Mouse (Mus musculus) kidney, adult 2 months (tissue): ENCODE data around the gene Fgf15. TPM values are rescaled to one million over a fixed set of nuclear protein-coding genes. Genes with fewer than 3 reads are reported as not detected.

Experiments used
- DNase-seq: peaks from one replicate; pipeline ENCODE4 v3.0.0; 2021
- H3K27ac ChIP-seq: fragments of 200-500 bp; 2 replicates; pipeline ENCODE4 v1.5.1; 2012; ENCODE audit warnings: low read depth, low read length, control low read depth, inconsistent platforms; ENCODE audit not compliant: insufficient read depth
- H3K27me3 ChIP-seq: fragments of 200-500 bp; replicated peaks from 2 replicates; pipeline ENCODE4 v1.6.1; 2012; ENCODE audit warnings: mild to moderate bottlenecking, moderate library complexity, low read length, inconsistent platforms; ENCODE audit not compliant: control insufficient read depth, insufficient read depth
- H3K36me3 ChIP-seq: fragments of 200-500 bp; 2 replicates; pipeline ENCODE4 v1.6.1; 2012; ENCODE audit warnings: mild to moderate bottlenecking, moderate library complexity, low read length, inconsistent platforms; ENCODE audit not compliant: control insufficient read depth, insufficient read depth
- H3K4me1 ChIP-seq: fragments of 200-500 bp; 2 replicates; pipeline ENCODE4 v1.6.1; 2011; ENCODE audit warnings: low read length; ENCODE audit not compliant: control insufficient read depth, insufficient read depth
- H3K4me3 ChIP-seq: fragments of 200-500 bp; 2 replicates; pipeline ENCODE4 v1.5.1; 2011; ENCODE audit warnings: mild to moderate bottlenecking, low read depth, low read length, control low read depth; ENCODE audit not compliant: insufficient read depth
- CTCF ChIP-seq: fragments of 200-500 bp; conservative IDR thresholded peaks from 2 replicates; pipeline ENCODE4 v1.5.1; 2011; ENCODE audit warnings: low read depth, mild to moderate bottlenecking, control low read depth, low read length, moderate library complexity, mixed read lengths; ENCODE audit not compliant: insufficient read depth, insufficient read length
- POLR2A ChIP-seq: fragments of 200-500 bp; IDR thresholded peaks from one replicate; pipeline ENCODE4 v1.6.1; 2011; ENCODE audit warnings: low read depth, low read length, control low read depth
- WGBS: fragments of 180-500 bp; shearing (Covaris S2); methylation state at CpG from one replicate; pipeline ENCODE4 v1.1.7; 2018; 5-methylcytosine and 5-hydroxymethylcytosine counted together
- polyA plus RNA-seq: library from polyadenylated mRNA; depleted of rRNA; stranded (reverse); fragments of >200 nt; gene quantifications from 2 replicates; pipeline ENCODE4 v1.2.3, GENCODE M21; 2012

Fgf15 gene
- polyA plus RNA-seq, 1 experiment: not detected

DNA sequence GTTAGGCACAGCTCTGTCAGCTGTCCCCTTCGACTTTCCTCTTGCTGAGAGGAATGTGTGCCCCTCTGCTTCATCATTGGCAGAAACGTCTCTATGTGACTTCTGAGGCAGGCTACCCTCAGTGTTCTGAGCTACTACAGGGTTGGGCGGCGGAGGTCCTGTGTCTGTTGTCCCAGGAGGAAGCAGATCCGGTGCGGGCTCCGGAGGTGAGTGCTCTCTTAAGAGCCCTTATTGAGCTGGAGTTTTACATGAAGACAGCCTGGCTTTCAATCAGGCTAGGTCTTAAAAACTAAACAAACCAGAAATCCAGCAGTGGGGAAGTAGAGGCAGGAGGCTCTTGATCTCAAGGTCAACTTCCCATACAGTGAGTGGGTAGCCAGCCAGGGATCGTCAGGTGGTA is 28.7 kb upstream of the Fgf15 start:
- H3K36me3 ChIP-seq: no peaks in the 10 kb centered on the region
- no peak for DNase-seq
- no peaks in the 10 kb centered on the region for H3K27me3 ChIP-seq
- TF ChIP-seq CTCF (no peak), POLR2A (no peak)
- H3K27ac ChIP-seq: no peak overlapping the region
- no peak overlapping the region for H3K4me3 ChIP-seq
- H3K4me1 ChIP-seq: no peaks in the 10 kb centered on the region
- WGBS: 81% methylated on average over 8 of the region's 8 CpGs

- Histone ChIP-seq H3K4me3 (no peak overlapping the region), H3K36me3 (no peaks in the 10 kb centered on the region), H3K27me3 (no peaks in the 10 kb centered on the region), H3K4me1 (no peaks in the 10 kb centered on the region), H3K27ac (no peak overlapping the region)
- DNase-seq: no peak
- WGBS: 66% methylated on average over 4 of the region's 4 CpGs
- no peak for TF ChIP-seq CTCF
- TF ChIP-seq POLR2A: no peak
Observed at GRCm38 (mm10) chr7:144872420-144872819, 23.9 kb upstream of the Fgf15 start.

DNA sequence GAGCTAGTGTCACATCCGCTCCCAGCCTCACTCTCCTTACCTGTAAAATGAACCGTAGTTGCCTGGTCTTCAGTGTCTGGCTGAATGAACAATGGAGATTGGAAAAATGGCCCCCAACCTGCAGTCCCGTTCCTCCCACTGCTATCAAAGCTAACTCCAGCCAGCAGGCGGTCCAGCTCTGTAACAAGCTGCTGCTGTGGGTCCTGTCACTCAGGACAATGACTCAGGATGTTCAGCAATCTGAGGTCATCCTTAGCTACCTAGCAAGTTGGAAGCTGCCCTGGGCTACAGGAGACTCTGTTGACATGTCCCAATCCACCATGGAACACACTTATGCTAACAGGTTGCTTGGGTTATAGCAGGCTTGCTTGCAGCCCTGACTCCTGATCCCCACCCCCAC is 23.2 kb upstream of the Fgf15 start:
- WGBS: 85% methylated on average over 4 of the region's 4 CpGs
- no peaks in the 10 kb centered on the region for H3K4me1 ChIP-seq
- no peaks in the 10 kb centered on the region for H3K27me3 ChIP-seq
- TF ChIP-seq CTCF (no peak), POLR2A (no peak)
- no peak overlapping the region for H3K27ac ChIP-seq
- DNase-seq: no peak
- H3K4me3 ChIP-seq: no peak overlapping the region
- H3K36me3 ChIP-seq: no peaks in the 10 kb centered on the region

GRCm38 (mm10) chr7:144874226-144874625 is 22.1 kb upstream of the Fgf15 start:
- Histone ChIP-seq H3K4me3 (no peak overlapping the region), H3K27me3 (no peaks in the 10 kb centered on the region), H3K4me1 (no peaks in the 10 kb centered on the region), H3K27ac (no peak overlapping the region), H3K36me3 (no peaks in the 10 kb centered on the region)
- TF ChIP-seq POLR2A (no peak), CTCF (no peak)
- 68% methylated on average over 4 of the region's 4 CpGs for WGBS
- DNase-seq: no peak

GRCm38 (mm10) chr7:144878401-144878800 is 17.9 kb upstream of the Fgf15 start:
- no peak for TF ChIP-seq POLR2A
- TF ChIP-seq CTCF: no peak
- Histone ChIP-seq H3K4me3 (no peak overlapping the region), H3K27ac (no peak overlapping the region), H3K36me3 (no peaks in the 10 kb centered on the region), H3K4me1 (no peaks in the 10 kb centered on the region), H3K27me3 (no peaks in the 10 kb centered on the region)
- 100% methylated on average over 1 of the region's 1 CpGs for WGBS
- DNase-seq: no peak

DNA sequence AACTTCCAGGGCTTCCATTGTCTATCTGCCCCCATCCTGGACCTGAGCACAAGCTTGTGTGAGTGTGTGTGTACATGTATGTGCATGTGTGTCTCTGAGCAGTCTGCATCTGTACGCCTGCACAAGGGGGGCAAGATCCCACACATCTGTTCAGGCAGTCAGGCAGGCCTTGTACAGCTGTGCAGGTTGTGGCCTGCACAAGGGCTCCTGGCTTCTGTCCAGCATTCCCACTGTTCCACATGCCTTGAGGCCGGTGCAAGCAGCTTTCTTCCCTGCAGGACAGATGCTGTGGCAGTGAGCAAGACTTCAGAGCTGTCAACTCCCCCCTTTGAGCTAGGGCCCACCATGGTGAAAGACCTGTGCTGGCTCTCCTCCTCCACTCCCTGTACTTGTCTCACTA is 13.2 kb upstream of the Fgf15 start:
- no peak for DNase-seq
- no peaks in the 10 kb centered on the region for H3K4me1 ChIP-seq
- 52% methylated on average over 2 of the region's 2 CpGs for WGBS
- H3K36me3 ChIP-seq: no peaks in the 10 kb centered on the region
- TF ChIP-seq POLR2A (no peak), CTCF (no peak)
- H3K27ac ChIP-seq: no peak overlapping the region
- no peak overlapping the region for H3K4me3 ChIP-seq
- H3K27me3 ChIP-seq: no peaks in the 10 kb centered on the region

- H3K4me1 ChIP-seq: no peaks in the 10 kb centered on the region
- H3K27ac ChIP-seq: no peak overlapping the region
- H3K4me3 ChIP-seq: no peak overlapping the region
- 91% methylated on average over 2 of the region's 2 CpGs for WGBS
- TF ChIP-seq CTCF: 0 out of 2 replicates have a peak, but pooled peaks have one; percentile 12
- no peak for TF ChIP-seq POLR2A
- no peaks in the 10 kb centered on the region for H3K36me3 ChIP-seq
- no peak for DNase-seq
- H3K27me3 ChIP-seq: no peaks in the 10 kb centered on the region
Observed at GRCm38 (mm10) chr7:144887672-144888071, 8.7 kb upstream of the Fgf15 start.
